Mouse (Mus musculus) hindbrain, embryonic 12.5 days (tissue): Measurements from ENCODE around the gene Kat2a. TPM values are rescaled to one million over a fixed set of nuclear protein-coding genes. Genes with fewer than 3 reads are reported as not detected.
A peak's percentile ranks its signal among the peaks of the same experiment; 100 is the strongest.

ENCODE experiments used
- ATAC-seq: fragments of 200-750 bp; cut with Nextera tagmentation; 2 replicates; pipeline ENCODE4 v1.8.0; 2017; ENCODE audit warnings: moderate TSS enrichment; ENCODE audit not compliant: low FRiP score
- H3K27ac ChIP-seq: fragments of 300-500 bp; sonication (generic); 2 replicates; pipeline ENCODE4 v1.5.1; 2016; ENCODE audit warnings: mild to moderate bottlenecking
- H3K27me3 ChIP-seq: fragments of 300-500 bp; sonication (generic); 2 replicates; pipeline ENCODE4 v1.6.1; 2016; ENCODE audit warnings: mild to moderate bottlenecking
- H3K36me3 ChIP-seq: fragments of 300-500 bp; sonication (generic); 2 replicates; pipeline ENCODE4 v1.6.1; 2016; ENCODE audit warnings: mild to moderate bottlenecking
- H3K4me1 ChIP-seq: fragments of 300-500 bp; sonication (generic); 2 replicates; pipeline ENCODE4 v1.6.1; 2016
- H3K4me2 ChIP-seq: fragments of 300-500 bp; sonication (generic); replicated peaks from 2 replicates; pipeline ENCODE4 v1.6.1; 2016; ENCODE audit warnings: mild to moderate bottlenecking
- H3K4me3 ChIP-seq: fragments of 300-500 bp; sonication (generic); 2 replicates; pipeline ENCODE4 v1.5.1; 2016; ENCODE audit warnings: mild to moderate bottlenecking
- H3K9ac ChIP-seq: fragments of 300-500 bp; sonication (generic); 2 replicates; pipeline ENCODE4 v1.6.1; 2016; ENCODE audit warnings: mild to moderate bottlenecking, moderate library complexity
- H3K9me3 ChIP-seq: fragments of 300-500 bp; sonication (generic); replicated peaks from 2 replicates; pipeline ENCODE4 v1.6.1; 2016; ENCODE audit warnings: mild to moderate bottlenecking
- WGBS: fragments of 180-500 bp; shearing (Covaris S2); methylation state at CpG from one replicate; pipeline ENCODE4 v1.1.7; 2016; 5-methylcytosine and 5-hydroxymethylcytosine counted together
- polyA plus RNA-seq: library from polyadenylated mRNA; unstranded; fragments of >200 nt; fragmentation: Nextera tagmentation; extraction: Ambion mirVana; gene quantifications from 2 replicates; pipeline ENCODE4 v1.2.1, GENCODE M21; 2016

Kat2a gene
- polyA plus RNA-seq, 1 experiment from 2014 or later: 61.8 TPM

- WGBS: 83% methylated on average over 4 of the region's 4 CpGs
- Histone ChIP-seq H3K27ac (no peak overlapping the region), H3K4me3 (no peak overlapping the region), H3K9ac (no peak overlapping the region), H3K9me3 (no peaks in the 10 kb centered on the region), H3K36me3 (peaks cover 19% of the 10 kb centered on the region), H3K4me1 (no peaks in the 10 kb centered on the region), H3K4me2 (no peak overlapping the region), H3K27me3 (peaks cover 27% of the 10 kb centered on the region)
- ATAC-seq: no peak
These were observed 36.4 kb upstream of the Kat2a start for GRCm38 (mm10) chr11:100748620-100749019.

GRCm38 (mm10) chr11:100747114-100747513, 34.8 kb upstream of the Kat2a start:
- Histone ChIP-seq H3K36me3 (peaks cover 19% of the 10 kb centered on the region), H3K27ac (no peak overlapping the region), H3K27me3 (peaks cover 25% of the 10 kb centered on the region), H3K4me1 (no peaks in the 10 kb centered on the region), H3K4me3 (no peak overlapping the region), H3K9me3 (no peaks in the 10 kb centered on the region), H3K9ac (no peak overlapping the region), H3K4me2 (no peak overlapping the region)
- 74% methylated on average over 5 of the region's 5 CpGs for WGBS
- no peak for ATAC-seq

- Histone ChIP-seq H3K27me3 (peaks cover 25% of the 10 kb centered on the region), H3K9ac (no peak overlapping the region), H3K27ac (no peak overlapping the region), H3K9me3 (no peaks in the 10 kb centered on the region), H3K4me3 (no peak overlapping the region), H3K36me3 (peaks cover 20% of the 10 kb centered on the region), H3K4me2 (no peak overlapping the region), H3K4me1 (no peaks in the 10 kb centered on the region)
- WGBS: 80% methylated on average over 10 of the region's 10 CpGs
- ATAC-seq: no peak
These were observed 34.3 kb upstream of the Kat2a start for GRCm38 (mm10) chr11:100746546-100746945.

- peaks cover 13% of the 10 kb centered on the region for H3K36me3 ChIP-seq
- no peaks in the 10 kb centered on the region for H3K4me1 ChIP-seq
- WGBS: 19% methylated on average over 6 of the region's 6 CpGs
- ATAC-seq: no peak
- no peak overlapping the region for H3K9ac ChIP-seq
- H3K27ac ChIP-seq: no peak overlapping the region
- H3K9me3 ChIP-seq: no peaks in the 10 kb centered on the region
- H3K4me2 ChIP-seq: no peak overlapping the region
- peaks cover 21% of the 10 kb centered on the region for H3K27me3 ChIP-seq
- no peak overlapping the region for H3K4me3 ChIP-seq
These were observed 32.8 kb upstream of the Kat2a start for GRCm38 (mm10) chr11:100745085-100745484.

GRCm38 (mm10) chr11:100741348-100741747, 29.1 kb upstream of the Kat2a start:
- Histone ChIP-seq H3K27me3 (no peaks in the 10 kb centered on the region), H3K9me3 (no peaks in the 10 kb centered on the region), H3K4me3 (no peak overlapping the region), H3K4me2 (no peak overlapping the region), H3K4me1 (peaks cover 15% of the 10 kb centered on the region), H3K36me3 (0 out of 2 replicates have a peak, but pooled peaks cover 4% of the 10 kb centered on the region), H3K27ac (no peak overlapping the region), H3K9ac (no peak overlapping the region)
- WGBS: 75% methylated on average over 6 of the region's 6 CpGs
- no peak for ATAC-seq

GRCm38 (mm10) chr11:100738749-100739148, 26.5 kb upstream of the Kat2a start:
- Histone ChIP-seq H3K4me1 (peaks cover 20% of the 10 kb centered on the region), H3K36me3 (0 out of 2 replicates have a peak, but pooled peaks cover 4% of the 10 kb centered on the region), H3K4me2 (peak overlapping the region; percentile 89), H3K9me3 (no peaks in the 10 kb centered on the region), H3K27ac (no peak overlapping the region; the same call in 1 of the 2 replicates), H3K9ac (peak overlapping the region; percentile 36; the same call in 1 of the 2 replicates), H3K4me3 (peak overlapping the region; percentile 84), H3K27me3 (no peaks in the 10 kb centered on the region)
- ATAC-seq: 0 out of 2 replicates have a peak, but pooled peaks have one; percentile 9
- WGBS: 29% methylated on average over 5 of the region's 5 CpGs

GRCm38 (mm10) chr11:100738066-100738604, 25.9 kb upstream of the Kat2a start, which contains the start of gene Rab5c:
Rab5c (minus strand) TSS chr11:100738215.
- peak; percentile 99 for ATAC-seq
- no peaks in the 10 kb centered on the region for H3K27me3 ChIP-seq
- H3K27ac ChIP-seq: peak within 1 kb of the TSS; percentile 76
- H3K36me3 ChIP-seq: peaks cover 5% of the 10 kb centered on the region; the same call in 1 of the 2 replicates
- no peaks in the 10 kb centered on the region for H3K9me3 ChIP-seq
- peak within 1 kb of the TSS; percentile 89 for H3K4me2 ChIP-seq
- peak within 1 kb of the TSS; percentile 84 for H3K4me3 ChIP-seq
- H3K9ac ChIP-seq: peak within 1 kb of the TSS; percentile 93
- peaks cover 20% of the 10 kb centered on the region for H3K4me1 ChIP-seq
- WGBS: under 1% methylated on average over 39 of the region's 39 CpGs

GRCm38 (mm10) chr11:100737105-100737733, 25.0 kb upstream of the Kat2a start:
- H3K9ac ChIP-seq: peak overlapping the region; percentile 93
- peaks cover 20% of the 10 kb centered on the region for H3K4me1 ChIP-seq
- no peak overlapping the region for H3K27ac ChIP-seq
- H3K36me3 ChIP-seq: peaks cover 14% of the 10 kb centered on the region; the same call in 1 of the 2 replicates
- H3K9me3 ChIP-seq: no peaks in the 10 kb centered on the region
- ATAC-seq: no peak
- no peaks in the 10 kb centered on the region for H3K27me3 ChIP-seq
- H3K4me2 ChIP-seq: peak overlapping the region; percentile 89
- 3% methylated on average over 13 of the region's 13 CpGs for WGBS
- peak overlapping the region; percentile 84 for H3K4me3 ChIP-seq

- Histone ChIP-seq H3K4me1 (peaks cover 20% of the 10 kb centered on the region), H3K9ac (no peak overlapping the region), H3K4me2 (peak overlapping the region; percentile 89), H3K27ac (no peak overlapping the region), H3K4me3 (peak overlapping the region; percentile 84), H3K27me3 (no peaks in the 10 kb centered on the region), H3K36me3 (peaks cover 14% of the 10 kb centered on the region; the same call in 1 of the 2 replicates), H3K9me3 (no peaks in the 10 kb centered on the region)
- WGBS: 83% methylated on average over 4 of the region's 4 CpGs
- ATAC-seq: no peak
These were observed 24.4 kb upstream of the Kat2a start for GRCm38 (mm10) chr11:100736746-100737080.

- H3K27me3 ChIP-seq: no peaks in the 10 kb centered on the region
- H3K9me3 ChIP-seq: no peaks in the 10 kb centered on the region
- H3K27ac ChIP-seq: no peak overlapping the region
- 0 out of 2 replicates have a peak overlapping the region, but pooled peaks have one; percentile 18 for H3K9ac ChIP-seq
- H3K4me3 ChIP-seq: peak overlapping the region; percentile 11; the same call in 1 of the 2 replicates
- peaks cover 10% of the 10 kb centered on the region; the same call in 1 of the 2 replicates for H3K36me3 ChIP-seq
- 80% methylated on average over 14 of the region's 14 CpGs for WGBS
- peaks cover 20% of the 10 kb centered on the region for H3K4me1 ChIP-seq
- H3K4me2 ChIP-seq: peak overlapping the region; percentile 22; the same call in 1 of the 2 replicates
- no peak for ATAC-seq
These were observed 23.9 kb upstream of the Kat2a start for GRCm38 (mm10) chr11:100735954-100736745.

- ATAC-seq: no peak
- Histone ChIP-seq H3K27me3 (no peaks in the 10 kb centered on the region), H3K9ac (no peak overlapping the region), H3K36me3 (peaks cover 10% of the 10 kb centered on the region; the same call in 1 of the 2 replicates), H3K4me1 (peaks cover 20% of the 10 kb centered on the region), H3K4me2 (no peak overlapping the region), H3K4me3 (no peak overlapping the region), H3K27ac (no peak overlapping the region), H3K9me3 (no peaks in the 10 kb centered on the region)
- 92% methylated on average over 9 of the region's 9 CpGs for WGBS
These were observed 23.0 kb upstream of the Kat2a start for GRCm38 (mm10) chr11:100735134-100735865.
